Comparison of ENCODE assay signal across 8 mouse cellular contexts in the genomic region with DNA sequence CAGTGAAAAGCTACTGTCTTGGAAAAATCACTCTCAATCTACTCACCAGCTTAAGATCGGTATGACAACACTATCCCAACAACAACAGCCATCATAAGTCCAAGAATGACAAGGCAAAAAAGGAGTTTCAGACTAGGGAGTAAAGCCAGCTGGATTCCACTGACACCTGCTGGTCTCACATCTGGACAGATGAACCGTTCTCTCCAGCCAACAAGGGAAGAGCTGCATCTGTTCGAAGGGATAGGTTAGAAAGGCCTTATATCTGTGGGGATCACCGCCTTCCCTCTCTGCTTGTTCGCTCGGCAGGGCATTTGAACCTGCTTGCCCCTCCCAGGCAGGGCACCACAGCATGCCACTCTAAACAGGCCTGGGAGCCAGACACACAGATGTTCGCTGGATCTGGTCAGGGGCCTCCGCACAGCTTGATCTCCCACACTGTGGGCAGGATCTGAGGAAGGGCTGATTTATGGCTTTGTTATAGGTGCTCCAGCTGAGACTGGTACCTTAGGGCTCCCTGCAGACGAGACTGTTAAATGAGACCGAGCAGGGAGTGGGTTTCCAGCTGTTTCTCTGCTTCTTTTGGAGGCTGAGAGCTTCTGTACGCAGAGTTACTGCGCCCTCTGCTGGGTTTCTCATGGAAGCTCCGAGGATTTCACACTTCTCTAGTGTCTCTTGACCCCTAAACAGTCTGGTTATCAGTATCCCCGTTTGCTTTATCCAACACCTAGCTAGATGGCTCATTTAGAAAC. TPM values are rescaled to one million over a fixed set of nuclear protein-coding genes. Genes with fewer than 3 reads are reported as not detected.
DNase-seq lines count a peak whose midpoint lies in the region; ATAC-seq and TF ChIP-seq lines count a peak whose summit lies in the region.

No protein-coding gene starts in this region.

- ATAC-seq in common myeloid progenitor, adult 5-6 weeks (replicated peaks; ENCODE audit: low read depth, poor library complexity, severe bottlenecking): peak; percentile 66
- ATAC-seq in limb, embryonic 14.5 days (ENCODE audit: low FRiP score, low read depth): peak; percentile 82
- peak; percentile 77 for ATAC-seq in neural tube, embryonic 11.5 days (ENCODE audit: insufficient read depth, low FRiP score, low TSS enrichment)

- H3K9me3 ChIP-seq in limb, embryonic 14.5 days (ENCODE audit: control insufficient read depth, low read length): no peaks in the 10 kb centered on the region
- H3K9me3 ChIP-seq in neural tube, embryonic 11.5 days (ENCODE audit: control insufficient read depth, low read length): no peaks in the 10 kb centered on the region

- 18% methylated on average over 14 of the region's 14 CpGs for WGBS in limb, embryonic 14.5 days
- WGBS in neural tube, embryonic 11.5 days: 18% methylated on average over 14 of the region's 14 CpGs

- no peaks in the 10 kb centered on the region for H3K36me3 ChIP-seq in limb, embryonic 14.5 days (ENCODE audit: control insufficient read depth, insufficient read depth, low read length)
- no peaks in the 10 kb centered on the region for H3K36me3 ChIP-seq in neural tube, embryonic 11.5 days (ENCODE audit: control insufficient read depth, insufficient read depth, low read length)

- no peak overlapping the region for H3K9ac ChIP-seq in limb, embryonic 14.5 days (ENCODE audit: low read depth, low read length, severe bottlenecking)
- H3K9ac ChIP-seq in neural tube, embryonic 11.5 days (ENCODE audit: low read length): no peak overlapping the region

- no peak overlapping the region for H3K27ac ChIP-seq in limb, embryonic 14.5 days (replicated peaks; ENCODE audit: low read depth, low read length)
- H3K27ac ChIP-seq in neural tube, embryonic 11.5 days (ENCODE audit: low read depth, low read length): no peak overlapping the region

- H3K27me3 ChIP-seq in limb, embryonic 14.5 days (ENCODE audit: control insufficient read depth, insufficient read depth, low read length): no peaks in the 10 kb centered on the region
- H3K27me3 ChIP-seq in neural tube, embryonic 11.5 days (ENCODE audit: control insufficient read depth, insufficient read depth, low read length): no peaks in the 10 kb centered on the region

- H3K4me1 ChIP-seq in limb, embryonic 14.5 days (ENCODE audit: control insufficient read depth, insufficient read depth, low read length): no peaks in the 10 kb centered on the region
- no peaks in the 10 kb centered on the region for H3K4me1 ChIP-seq in neural tube, embryonic 11.5 days (ENCODE audit: control insufficient read depth, insufficient read depth, low read length)

- H3K4me3 ChIP-seq in limb, embryonic 14.5 days (replicated peaks; ENCODE audit: low read length): no peak overlapping the region
- H3K4me3 ChIP-seq in neural tube, embryonic 11.5 days (ENCODE audit: low read depth, low read length): no peak overlapping the region

- H3K4me2 ChIP-seq in limb, embryonic 14.5 days (replicated peaks; ENCODE audit: low read depth, low read length, severe bottlenecking): peak overlapping the region; percentile 40; the same call in 1 of the 2 replicates
- H3K4me2 ChIP-seq in neural tube, embryonic 11.5 days (ENCODE audit: low read depth): 0 out of 2 replicates have a peak overlapping the region, but pooled peaks have one; percentile 3

- peak; percentile 26 for DNase-seq in layer of hippocampus, adult 11-12 months (ENCODE audit: low spot score)
- DNase-seq in layer of hippocampus, adult 9-10 months (ENCODE audit: low spot score): no peak
- peak; percentile 6 for DNase-seq in heart, adult 8-10 months (ENCODE audit: low spot score)
- DNase-seq in kidney, adult 9 months: peak; percentile 42
- DNase-seq in limb, embryonic 14.5 days (ENCODE audit: low spot score): peak; percentile 89
- peak; percentile 66 for DNase-seq in neural tube, embryonic 11.5 days (ENCODE audit: low spot score)
- no peak for DNase-seq in T-cell, adult 2 months (ENCODE audit: low spot score)

- no peak for TF ChIP-seq POLR2A in limb, embryonic 14.5 days (IDR thresholded peaks at IDR 0.05; ENCODE audit: borderline replicate concordance, extremely low read depth, insufficient read depth, insufficient read length)

RNA-seq across cellular contexts. Expression of gene F11, which starts 25.5 kb away (rescaled TPM):
- not detected in 2 replicates for total RNA-seq in common myeloid progenitor, adult 5-6 weeks (2017)
- total RNA-seq in heart, adult 8-10 months (2022): not detected
- polyA plus RNA-seq in limb, embryonic 14.5 days (2012; rRNA removed): 0.04 TPM in 1 of 2 replicates, not detected in the other
- polyA plus RNA-seq in limb, embryonic 14.5 days (2014; fragmentation: Nextera tagmentation; extraction: Ambion mirVana): not detected in 2 replicates
- polyA plus RNA-seq in neural tube, embryonic 11.5 days (2014; fragmentation: Nextera tagmentation; extraction: Ambion mirVana): not detected in 2 replicates

RNA-seq across cellular contexts. Expression of gene Klkb1, which starts 58.3 kb away (rescaled TPM):
- total RNA-seq in common myeloid progenitor, adult 5-6 weeks (2017): not detected in 2 replicates
- not detected for total RNA-seq in heart, adult 8-10 months (2022)
- polyA plus RNA-seq in limb, embryonic 14.5 days (2012; rRNA removed): 0.01 TPM in 2 replicates
- not detected in 2 replicates for polyA plus RNA-seq in limb, embryonic 14.5 days (2014; fragmentation: Nextera tagmentation; extraction: Ambion mirVana)
- not detected in 2 replicates for polyA plus RNA-seq in neural tube, embryonic 11.5 days (2014; fragmentation: Nextera tagmentation; extraction: Ambion mirVana)

Comparison
In these comparisons a context has a peak if more than half of its experiments do, and no peak if none do; other contexts are left out.
1. DNase-seq: peak in layer of hippocampus, adult 11-12 months (single experiment), heart, adult 8-10 months (single experiment), kidney, adult 9 months (single experiment), limb, embryonic 14.5 days (single experiment) and neural tube, embryonic 11.5 days (single experiment); none in layer of hippocampus, adult 9-10 months (single experiment) and T-cell, adult 2 months (single experiment).
2. Peak in every context shown above with its lines, with median percentiles within 50 percentile points of each other: ATAC-seq.